Mouse (Mus musculus) layer of hippocampus, postnatal 10 days (tissue): ENCODE measurements around the gene Errfi1. TPM values are rescaled to one million over a fixed set of nuclear protein-coding genes. Genes with fewer than 3 reads are reported as not detected.

Experiments used
- DNase-seq, 2 experiments: peaks; one replicate each; pipeline ENCODE4 v3.0.0; 2021; ENCODE audit warnings: low spot score in 2 of 2
- long read RNA-seq: library from polyadenylated mRNA; stranded (forward); transcript quantifications from one replicate; pipeline ENCODE4 v2.0.0, GENCODE M21; 2023
- total RNA-seq, 2 experiments: library from RNA; stranded (reverse); gene quantifications; 2 replicates each; pipeline ENCODE4 v1.2.3; 2021

Errfi1 gene
- 10 to 100 TPM; 25.3 to 31.0 TPM for total RNA-seq
- long read RNA-seq, transcript Errfi1-201 (4 exons, 3,043 nt), result major isoform, 19 of 30 reads
- long read RNA-seq, partial matches to known transcripts, result 2 of 30 reads
- long read RNA-seq, other reads (novel, unspliced or antisense), result 8 of 30 reads

- DNase-seq, result peak in 1 of 2 experiments; percentile 41
Measured at GRCm38 (mm10) chr4:150853680-150854461, at the start of gene Errfi1. TSS of gene Errfi1 (plus strand) at chr4:150853919.

DNA sequence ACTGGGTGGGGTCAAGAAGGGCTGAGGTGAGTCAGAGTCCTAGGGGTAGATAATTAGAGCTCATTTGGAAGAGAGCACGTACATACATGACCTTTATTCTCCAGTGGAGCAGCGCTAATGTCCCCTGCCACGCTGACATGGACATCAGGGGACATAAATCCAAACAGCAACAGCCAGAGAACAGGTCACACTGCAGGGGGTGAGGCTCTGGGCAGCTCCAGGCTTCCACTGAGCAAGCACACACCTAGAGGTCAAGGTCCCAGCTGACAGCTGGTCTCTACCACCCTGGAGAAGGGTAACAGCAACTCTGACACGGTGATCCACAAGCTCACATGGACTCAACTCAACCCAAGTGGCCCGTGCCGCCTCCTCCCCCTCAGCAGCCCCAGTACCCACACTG, 49.5 kb upstream of the Errfi1 start:
- DNase-seq, result no peak

- no peak for DNase-seq
Measured at GRCm38 (mm10) chr4:150807727-150808470, 45.8 kb upstream of the Errfi1 start.

- DNase-seq, result no peak
Measured at GRCm38 (mm10) chr4:150808471-150808847, 45.3 kb upstream of the Errfi1 start.

- no peak for DNase-seq
Measured at GRCm38 (mm10) chr4:150809323-150809722, 44.4 kb upstream of the Errfi1 start.

- no peak for DNase-seq
Measured at GRCm38 (mm10) chr4:150815144-150815543, 38.6 kb upstream of the Errfi1 start.

- DNase-seq, result no peak
Measured at GRCm38 (mm10) chr4:150816414-150816951, 37.2 kb upstream of the Errfi1 start.

DNA sequence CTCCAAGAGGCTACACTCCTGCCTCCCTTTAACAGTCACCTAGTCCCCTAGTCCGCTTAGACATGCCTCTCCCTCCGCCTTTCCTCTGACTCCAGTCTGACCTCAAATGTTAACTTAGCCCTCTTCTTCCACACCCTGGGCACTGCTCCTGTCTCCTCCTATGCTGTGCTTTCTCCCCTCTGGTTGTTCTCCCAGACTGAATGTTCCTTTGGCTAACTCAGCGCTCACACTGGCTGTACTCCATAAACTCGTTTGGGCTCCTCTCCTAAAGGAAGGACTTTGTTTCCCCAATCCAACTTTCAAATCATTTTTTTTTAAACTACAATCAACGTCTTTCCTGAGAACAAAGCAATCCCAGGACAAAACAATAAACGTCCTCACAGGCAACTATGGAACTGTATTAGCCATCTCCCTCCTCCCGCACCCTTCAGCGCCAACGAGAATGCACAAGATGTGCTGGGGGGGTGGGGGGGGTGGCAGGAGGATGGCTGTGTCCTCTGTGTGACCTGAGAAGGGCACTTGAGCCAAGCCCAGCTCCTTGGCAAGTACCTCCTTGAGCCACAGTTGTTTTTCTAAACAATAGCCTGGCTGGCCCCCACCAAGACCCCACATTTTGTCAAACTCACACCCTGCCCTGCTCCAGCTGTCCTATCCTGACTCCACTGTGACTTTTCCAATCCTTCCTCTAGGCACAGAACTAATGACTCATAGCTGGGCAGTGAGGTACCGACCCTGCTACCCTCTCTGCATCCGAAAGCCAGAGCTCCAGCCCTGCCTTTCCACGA, 34.4 kb upstream of the Errfi1 start:
- DNase-seq, result no peak

- DNase-seq, result no peak
Measured at GRCm38 (mm10) chr4:150821381-150821780, 32.3 kb upstream of the Errfi1 start.

- DNase-seq, result no peak
Measured at GRCm38 (mm10) chr4:150822624-150823023, 31.1 kb upstream of the Errfi1 start.

GRCm38 (mm10) chr4:150823614-150824480, 29.9 kb upstream of the Errfi1 start:
- no peak for DNase-seq

- no peak for DNase-seq
Measured at GRCm38 (mm10) chr4:150824877-150825276, 28.8 kb upstream of the Errfi1 start.

DNA sequence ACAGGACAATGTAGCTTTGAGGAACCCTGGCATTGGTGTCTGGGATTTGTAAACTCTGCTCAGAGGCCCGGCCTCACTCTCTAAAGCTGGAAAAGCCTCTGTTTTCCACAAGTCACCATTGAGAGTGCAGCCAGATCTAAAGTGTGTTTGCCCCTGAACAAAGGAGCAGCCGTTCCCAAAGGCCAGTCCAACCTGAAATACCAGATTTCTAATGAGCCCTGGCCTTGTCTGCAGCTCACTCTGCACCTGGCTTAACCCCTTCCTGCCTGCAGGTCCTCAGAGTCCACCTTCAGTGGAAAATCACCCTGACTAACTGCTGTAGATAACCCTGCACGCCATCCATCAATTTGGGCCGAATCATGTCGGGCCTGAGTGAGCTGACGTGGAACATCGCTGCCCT, 28.2 kb upstream of the Errfi1 start:
- no peak for DNase-seq

- DNase-seq, result no peak
Measured at GRCm38 (mm10) chr4:150831321-150831720, 22.4 kb upstream of the Errfi1 start.

- DNase-seq, result no peak
Measured at GRCm38 (mm10) chr4:150831941-150832340, 21.8 kb upstream of the Errfi1 start.

- DNase-seq, result no peak
Measured at GRCm38 (mm10) chr4:150835163-150835562, 18.6 kb upstream of the Errfi1 start.

DNA sequence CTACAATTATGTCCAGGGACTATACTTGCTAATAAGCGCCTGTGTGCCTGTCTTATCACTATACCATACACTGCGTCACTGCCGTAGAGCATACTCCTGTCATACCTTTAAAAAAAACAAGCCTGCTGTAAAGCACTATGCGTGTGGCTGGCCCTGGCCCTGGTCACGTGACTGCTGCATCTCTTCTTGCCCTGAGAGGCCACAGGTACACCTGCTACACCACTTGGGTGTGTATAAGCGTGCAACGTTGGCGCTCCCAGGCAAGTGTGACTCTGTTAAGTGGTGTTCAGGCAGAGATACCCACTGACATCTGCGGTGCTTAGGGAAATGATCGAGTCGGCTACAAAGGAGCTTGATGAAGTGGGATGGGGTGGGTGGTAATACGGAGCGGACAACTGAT, 17.5 kb upstream of the Errfi1 start:
- no peak for DNase-seq

DNA sequence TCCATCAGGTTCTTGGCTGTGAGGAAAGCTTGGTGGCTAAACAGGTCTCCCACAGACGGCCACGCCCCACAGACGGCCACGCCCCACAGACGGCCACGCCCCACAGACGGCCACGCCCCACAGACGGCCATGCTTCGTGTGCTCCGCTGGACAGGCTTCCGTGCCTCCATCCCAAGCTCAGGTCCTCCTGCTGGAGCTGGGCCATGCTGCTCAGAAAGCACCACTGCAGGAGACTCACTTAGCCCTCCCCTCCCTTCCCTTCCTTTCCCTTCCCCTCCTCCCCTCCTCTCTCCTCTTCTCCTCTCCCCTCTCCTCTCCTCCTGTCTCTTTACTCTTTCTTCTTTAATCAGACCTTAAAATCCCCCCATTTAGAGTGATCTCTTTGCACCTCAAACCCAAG, 16.8 kb upstream of the Errfi1 start:
- no peak for DNase-seq

DNA sequence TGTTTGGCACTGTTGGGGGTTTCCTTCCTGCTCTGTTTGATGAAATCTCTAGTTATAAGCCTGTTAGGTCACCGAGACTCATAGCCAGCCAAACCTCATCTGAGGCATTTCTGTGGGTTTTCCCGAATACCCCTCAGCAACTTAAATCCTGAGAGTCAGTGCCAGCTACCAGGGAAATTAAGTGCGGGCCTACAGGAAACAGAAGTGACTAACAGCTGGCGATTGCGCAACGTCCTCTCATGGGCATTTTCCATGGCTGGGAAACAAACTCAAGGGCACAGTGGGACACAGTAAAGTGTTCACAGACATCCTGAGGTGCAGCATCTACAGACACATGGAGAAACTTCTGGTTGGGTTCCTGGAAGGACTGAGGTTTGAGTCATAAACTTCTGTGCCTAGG, 16.3 kb upstream of the Errfi1 start:
- no peak for DNase-seq

DNA sequence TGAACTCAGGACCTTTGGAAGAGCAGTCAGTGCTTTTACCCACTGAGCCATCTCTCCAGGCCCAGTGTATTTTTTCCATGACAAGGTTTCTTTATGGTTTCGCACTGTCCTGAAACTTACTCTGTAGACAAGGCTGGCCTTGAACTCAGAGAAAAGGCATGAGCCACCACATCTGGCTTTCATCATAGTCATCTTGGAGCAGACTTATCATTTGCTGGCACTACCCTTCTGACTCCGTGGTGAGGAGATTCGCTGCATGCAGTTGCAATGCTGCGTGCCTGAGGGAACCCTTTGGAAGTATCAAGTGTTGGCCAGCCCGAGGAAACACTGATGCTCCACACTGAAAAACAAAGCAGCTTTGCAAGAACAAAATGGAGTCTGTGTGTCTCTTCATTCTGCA, 11.7 kb upstream of the Errfi1 start:
- DNase-seq, result no peak
